In genomic region chr14:79562745-79563144, GRCm38 (mm10) we compare ENCODE assay signal across 8 mouse cellular contexts. TPM values are rescaled to one million over a fixed set of nuclear protein-coding genes. Genes with fewer than 3 reads are reported as not detected.
DNase-seq lines count a peak whose midpoint lies in the region; ATAC-seq and TF ChIP-seq lines count a peak whose summit lies in the region.

No protein-coding gene starts in this region.

- H3K9me3 ChIP-seq in forebrain, embryonic 14.5 days (replicated peaks; ENCODE audit: control insufficient read depth, low read length): no peaks in the 10 kb centered on the region
- H3K9me3 ChIP-seq in forebrain, embryonic 16.5 days (ENCODE audit: control insufficient read depth, low read length): no peaks in the 10 kb centered on the region
- H3K9me3 ChIP-seq in embryonic facial prominence, embryonic 14.5 days (ENCODE audit: control insufficient read depth, low read length): no peaks in the 10 kb centered on the region

- H3K79me2 ChIP-seq in liver, adult 2 months (ENCODE audit: control insufficient read depth, insufficient read depth, low read length): peaks cover 6% of the 10 kb centered on the region

- intact Hi-C loops in heart, postnatal 25 days (cut with DNase I): loop anchor here (2.0 to 10.0 kb wide), 3 partner anchors 52 to 168 kb away; partner anchors contain the start of genes Mtrf1 and Naa16

- WGBS in forebrain, embryonic 14.5 days: 20% methylated on average over 5 of the region's 5 CpGs
- 33% methylated on average over 5 of the region's 5 CpGs for WGBS in forebrain, embryonic 16.5 days
- WGBS in embryonic facial prominence, embryonic 14.5 days: 18% methylated on average over 5 of the region's 5 CpGs
- WGBS in liver, adult 2 months: 37% methylated on average over 5 of the region's 5 CpGs

- no peak for ATAC-seq in forebrain, embryonic 14.5 days
- ATAC-seq in forebrain, embryonic 16.5 days: no peak
- peak; percentile 57; the same call in 1 of the 2 replicates for ATAC-seq in embryonic facial prominence, embryonic 14.5 days (ENCODE audit: low read depth)
- peak; percentile 79 for ATAC-seq in neutrophil, adult 5-6 weeks (ENCODE audit: extremely low read depth, insufficient number of reproducible peaks, low FRiP score, poor library complexity, severe bottlenecking)

- no peaks in the 10 kb centered on the region for H3K27me3 ChIP-seq in forebrain, embryonic 14.5 days (replicated peaks; ENCODE audit: control insufficient read depth, insufficient read depth, low read length)
- H3K27me3 ChIP-seq in forebrain, embryonic 16.5 days (replicated peaks; ENCODE audit: control insufficient read depth, insufficient read depth, low read length): no peaks in the 10 kb centered on the region
- no peaks in the 10 kb centered on the region for H3K27me3 ChIP-seq in embryonic facial prominence, embryonic 14.5 days (replicated peaks; ENCODE audit: control insufficient read depth, insufficient read depth, low read length)
- no peaks in the 10 kb centered on the region for H3K27me3 ChIP-seq in liver, adult 2 months (ENCODE audit: control insufficient read depth, insufficient read depth, low read length)

- TF ChIP-seq CTCF in liver, adult 2 months (IDR thresholded peaks at IDR 0.05; ENCODE audit: low read depth, low read length): peak; percentile 75

- H3K27ac ChIP-seq in forebrain, embryonic 14.5 days (ENCODE audit: low read depth, low read length): no peak overlapping the region
- no peak overlapping the region for H3K27ac ChIP-seq in forebrain, embryonic 16.5 days (ENCODE audit: low read length)
- H3K27ac ChIP-seq in embryonic facial prominence, embryonic 14.5 days (replicated peaks; ENCODE audit: low read depth, low read length): no peak overlapping the region
- H3K27ac ChIP-seq in liver, adult 2 months (replicated peaks; ENCODE audit: insufficient read depth, low read depth, low read length): no peak overlapping the region

- H3K4me2 ChIP-seq in forebrain, embryonic 14.5 days (ENCODE audit: low read length): no peak overlapping the region
- no peak overlapping the region for H3K4me2 ChIP-seq in forebrain, embryonic 16.5 days (ENCODE audit: low read length)
- no peak overlapping the region for H3K4me2 ChIP-seq in embryonic facial prominence, embryonic 14.5 days (ENCODE audit: low read depth, low read length)

- no peak overlapping the region for H3K9ac ChIP-seq in forebrain, embryonic 14.5 days (ENCODE audit: low read length)
- H3K9ac ChIP-seq in forebrain, embryonic 16.5 days (replicated peaks; ENCODE audit: low read depth, low read length): no peak overlapping the region
- H3K9ac ChIP-seq in embryonic facial prominence, embryonic 14.5 days (ENCODE audit: low read depth, low read length): no peak overlapping the region
- no peak overlapping the region for H3K9ac ChIP-seq in liver, adult 2 months (ENCODE audit: low read depth, low read length)

- H3K4me1 ChIP-seq in forebrain, embryonic 14.5 days (ENCODE audit: control insufficient read depth, insufficient read depth, low read length): no peaks in the 10 kb centered on the region
- H3K4me1 ChIP-seq in forebrain, embryonic 16.5 days (replicated peaks; ENCODE audit: control insufficient read depth, insufficient read depth, low read length): no peaks in the 10 kb centered on the region
- peaks cover 4% of the 10 kb centered on the region; the same call in 1 of the 2 replicates for H3K4me1 ChIP-seq in embryonic facial prominence, embryonic 14.5 days (ENCODE audit: control insufficient read depth, insufficient read depth, low read length)
- H3K4me1 ChIP-seq in liver, adult 2 months (ENCODE audit: control insufficient read depth, insufficient read depth, low read length): no peaks in the 10 kb centered on the region

- no peak overlapping the region for H3K4me3 ChIP-seq in forebrain, embryonic 14.5 days (ENCODE audit: low read depth, low read length)
- H3K4me3 ChIP-seq in forebrain, embryonic 16.5 days (replicated peaks; ENCODE audit: low read length): no peak overlapping the region
- no peak overlapping the region for H3K4me3 ChIP-seq in embryonic facial prominence, embryonic 14.5 days (ENCODE audit: low read depth, low read length)
- H3K4me3 ChIP-seq in liver, adult 2 months (ENCODE audit: insufficient read depth, low read depth, low read length): no peak overlapping the region

- DNase-seq in forebrain, embryonic 14.5 days (ENCODE audit: low spot score): peak; percentile 42
- peak; percentile 59 to 67 for DNase-seq in B cell, adult 2 months
- DNase-seq in adrenal gland, postnatal 25 days: peak; percentile 54
- peak; percentile 66 for DNase-seq in embryonic facial prominence, embryonic 14.5 days (ENCODE audit: low spot score)
- DNase-seq in heart, postnatal 25 days (ENCODE audit: low spot score): peak; percentile 22
- DNase-seq in liver, adult 2 months (ENCODE audit: extremely low read depth, low read depth, low spot score): peak; percentile 38

- no peak for TF ChIP-seq POLR2A in liver, adult 2 months (IDR thresholded peaks at IDR 0.05; ENCODE audit: extremely low read depth, insufficient read depth, low read length)

- no peaks in the 10 kb centered on the region for H3K36me3 ChIP-seq in forebrain, embryonic 14.5 days (ENCODE audit: control insufficient read depth, insufficient read depth, low read length)
- no peaks in the 10 kb centered on the region for H3K36me3 ChIP-seq in forebrain, embryonic 16.5 days (ENCODE audit: control insufficient read depth, insufficient read depth)
- H3K36me3 ChIP-seq in embryonic facial prominence, embryonic 14.5 days (ENCODE audit: control insufficient read depth, insufficient read depth, low read length): peaks cover 20% of the 10 kb centered on the region
- H3K36me3 ChIP-seq in liver, adult 2 months (ENCODE audit: control insufficient read depth, insufficient read depth, low read length): peaks cover 22% of the 10 kb centered on the region

RNA-seq across cellular contexts. Expression of gene Sugt1, which starts 24.7 kb away (rescaled TPM):
- polyA plus RNA-seq in forebrain, embryonic 14.5 days (2014; fragmentation: Nextera tagmentation; extraction: Ambion mirVana): 134 and 149 TPM in 2 replicates
- polyA plus RNA-seq in forebrain, embryonic 16.5 days (2015; fragmentation: Nextera tagmentation; extraction: Ambion mirVana): 107 and 112 TPM in 2 replicates
- 156 and 173 TPM in 2 replicates for total RNA-seq in adrenal gland, postnatal 25 days (2021)
- polyA plus RNA-seq in embryonic facial prominence, embryonic 14.5 days (2014; fragmentation: Nextera tagmentation; extraction: Ambion mirVana): 124 and 130 TPM in 2 replicates
- 10 to 100 TPM; 65.5 to 75.5 TPM for total RNA-seq in heart, postnatal 25 days (2021)
- 25.6 and 30.0 TPM in 2 replicates for total RNA-seq in liver, adult 2 months (2014; rRNA removed)
- polyA plus RNA-seq in liver, adult 2 months (2012; rRNA removed): 3.3 and 3.4 TPM in 2 replicates
- 48.2 and 101 TPM in 2 replicates for total RNA-seq in neutrophil, adult 5-6 weeks (2017)

Comparison
In these comparisons a context has a peak if more than half of its experiments do, and no peak if none do; other contexts are left out.
1. ATAC-seq: peak in embryonic facial prominence, embryonic 14.5 days (single experiment) and neutrophil, adult 5-6 weeks (single experiment); none in forebrain, embryonic 14.5 days (single experiment) and forebrain, embryonic 16.5 days (single experiment).
2. Peak in every context shown above with its lines, with median percentiles within 50 percentile points of each other: DNase-seq.